Mouse (Mus musculus) hindbrain, embryonic 10.5 days (tissue): ENCODE data around the gene Hnf4a. TPM values are rescaled to one million over a fixed set of nuclear protein-coding genes. Genes with fewer than 3 reads are reported as not detected.
"Not testable (repeated sequence)": the region's sequence is repeated elsewhere in the genome, so short reads cannot be mapped to it uniquely, and the experiment has no call there.

ENCODE experiments used
- DNase-seq: peaks from one replicate; pipeline ENCODE4 v3.0.0-alpha.2; 2017; ENCODE audit warnings: low spot score
- H3K27ac ChIP-seq: fragments of 300-500 bp; sonication (generic); 2 replicates; pipeline ENCODE4 v1.5.1; 2016; ENCODE audit warnings: mild to moderate bottlenecking, moderate library complexity
- H3K27me3 ChIP-seq: fragments of 300-500 bp; sonication (generic); 2 replicates; pipeline ENCODE4 v1.6.1; 2016; ENCODE audit warnings: mild to moderate bottlenecking; ENCODE audit not compliant: poor library complexity, insufficient read depth, severe bottlenecking
- H3K36me3 ChIP-seq: fragments of 300-500 bp; sonication (generic); 2 replicates; pipeline ENCODE4 v1.6.1; 2016; ENCODE audit warnings: mild to moderate bottlenecking, moderate library complexity
- H3K4me1 ChIP-seq: fragments of 300-500 bp; sonication (generic); replicated peaks from 2 replicates; pipeline ENCODE4 v1.6.1; 2016; ENCODE audit warnings: mild to moderate bottlenecking
- H3K4me3 ChIP-seq: fragments of 300-500 bp; sonication (generic); 2 replicates; pipeline ENCODE4 v1.5.1; 2016; ENCODE audit warnings: mild to moderate bottlenecking, moderate library complexity
- H3K9me3 ChIP-seq: fragments of 300-500 bp; sonication (generic); 2 replicates; pipeline ENCODE4 v1.6.1; 2016; ENCODE audit warnings: mild to moderate bottlenecking, moderate library complexity
- WGBS: fragments of 180-500 bp; shearing (Covaris S2); methylation state at CpG from one replicate; pipeline ENCODE4 v1.1.7; 2016; 5-methylcytosine and 5-hydroxymethylcytosine counted together
- polyA plus RNA-seq: library from polyadenylated mRNA; unstranded; fragments of >200 nt; fragmentation: Nextera tagmentation; extraction: Ambion mirVana; gene quantifications from 2 replicates; pipeline ENCODE4 v1.2.1, GENCODE M21; 2016

Gene Hnf4a
- polyA plus RNA-seq, 1 experiment from 2014 or later, result not detected

DNA sequence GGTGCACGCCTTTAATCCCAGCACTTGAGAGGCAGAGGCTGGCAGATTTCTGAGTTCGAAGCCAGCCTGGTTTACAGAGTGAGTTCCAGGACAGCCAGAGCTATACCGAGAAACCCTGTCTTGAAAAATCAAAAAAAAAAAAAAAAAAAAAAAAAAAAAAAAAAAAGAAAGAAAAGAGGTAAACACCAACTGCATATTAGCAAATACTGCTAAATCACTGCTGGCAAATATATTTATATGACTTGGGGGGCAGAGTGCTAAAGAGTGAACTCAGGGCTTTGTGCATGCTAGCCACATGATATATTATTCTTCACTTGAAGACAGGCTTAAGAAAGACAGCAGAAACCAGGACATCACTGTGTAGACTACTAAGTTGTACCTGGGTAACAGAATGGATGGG, 114.8 kb downstream of the Hnf4a start:
- not testable (repeated sequence) for H3K4me1 ChIP-seq, H3K9me3 ChIP-seq, DNase-seq, H3K27ac ChIP-seq, H3K27me3 ChIP-seq, H3K4me3 ChIP-seq
- H3K36me3 ChIP-seq, result peaks cover 97% of the 10 kb centered on the region
- 94% methylated on average over 3 of the region's 3 CpGs for WGBS

Other genes with a start within 250 kb of the Hnf4a start
- 0.75 and 0.81 TPM in 2 replicates for gene Jph2, start 108.8 kb upstream of the Hnf4a start, polyA plus RNA-seq
- 89.2 and 93.3 TPM in 2 replicates for gene Oser1, start 82.1 kb upstream of the Hnf4a start, polyA plus RNA-seq
- gene Gdap1l1, start 68.3 kb upstream of the Hnf4a start, polyA plus RNA-seq, result 19.0 and 54.8 TPM in 2 replicates
- gene Fitm2, start 34.2 kb upstream of the Hnf4a start, polyA plus RNA-seq, result 10.4 and 10.8 TPM in 2 replicates
- gene R3hdml, start 14.5 kb upstream of the Hnf4a start, polyA plus RNA-seq, result not detected in 2 replicates
- gene Ttpal, start 95.5 kb downstream of the Hnf4a start, polyA plus RNA-seq, result 31.5 and 36.9 TPM in 2 replicates
- gene Serinc3, start 138.3 kb downstream of the Hnf4a start, polyA plus RNA-seq, result 24.2 and 25.6 TPM in 2 replicates
- 158 and 185 TPM in 2 replicates for gene Pkig, start 151.6 kb downstream of the Hnf4a start, polyA plus RNA-seq
- 7.2 and 8.1 TPM in 2 replicates for gene Ada, start 243.4 kb downstream of the Hnf4a start, polyA plus RNA-seq